Mouse (Mus musculus) neural tube, embryonic 10.5 days (tissue): ENCODE measurements around the gene Tha1.
A peak's percentile ranks its signal among the peaks of the same experiment; 100 is the strongest.

Source experiments
- DNase-seq: peaks from one replicate; pipeline ENCODE4 v3.0.0-alpha.2; 2017; ENCODE audit warnings: low spot score; ENCODE audit errors: extremely low spot score

Tha1 gene

DNA sequence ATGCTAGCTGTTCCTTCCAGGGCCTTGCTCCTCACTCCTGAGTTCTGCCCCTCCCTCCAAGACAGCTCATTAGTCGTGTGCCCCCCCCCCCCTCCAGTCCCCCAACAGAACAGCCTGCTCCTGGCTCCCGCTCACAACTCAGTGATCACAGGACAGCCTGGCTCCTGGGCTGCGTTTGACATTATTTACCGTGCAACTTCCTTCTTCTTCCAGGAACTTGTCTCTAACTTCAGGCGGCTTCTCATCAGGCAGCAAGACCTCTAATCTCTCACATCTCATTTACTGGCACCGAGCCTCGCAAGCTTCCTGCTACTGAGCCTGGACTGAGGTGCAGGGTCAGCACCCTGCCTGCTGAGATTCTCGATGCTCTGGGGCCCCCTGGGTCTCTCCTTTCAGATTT lies 8.5 kb upstream of the Tha1 start:
- DNase-seq: no peak

DNA sequence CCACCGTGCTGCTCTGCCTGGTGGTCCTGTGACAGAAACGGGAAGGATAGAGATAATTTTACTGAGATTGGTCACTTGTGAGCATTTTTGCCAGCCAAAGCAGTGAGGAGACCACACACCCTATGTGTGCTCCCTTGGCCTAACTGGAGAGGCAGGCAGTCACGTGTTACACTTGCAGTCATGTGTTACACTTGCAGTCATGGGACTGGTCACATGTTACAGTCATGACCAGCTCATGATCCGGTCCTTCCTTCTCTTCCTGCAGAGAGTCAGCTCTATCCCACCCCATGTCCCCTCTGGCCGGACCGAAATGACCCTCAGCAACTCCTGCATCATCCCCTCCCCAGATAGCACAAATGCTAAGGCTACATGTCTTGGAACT lies 7.7 kb upstream of the Tha1 start:
- DNase-seq: no peak

DNA sequence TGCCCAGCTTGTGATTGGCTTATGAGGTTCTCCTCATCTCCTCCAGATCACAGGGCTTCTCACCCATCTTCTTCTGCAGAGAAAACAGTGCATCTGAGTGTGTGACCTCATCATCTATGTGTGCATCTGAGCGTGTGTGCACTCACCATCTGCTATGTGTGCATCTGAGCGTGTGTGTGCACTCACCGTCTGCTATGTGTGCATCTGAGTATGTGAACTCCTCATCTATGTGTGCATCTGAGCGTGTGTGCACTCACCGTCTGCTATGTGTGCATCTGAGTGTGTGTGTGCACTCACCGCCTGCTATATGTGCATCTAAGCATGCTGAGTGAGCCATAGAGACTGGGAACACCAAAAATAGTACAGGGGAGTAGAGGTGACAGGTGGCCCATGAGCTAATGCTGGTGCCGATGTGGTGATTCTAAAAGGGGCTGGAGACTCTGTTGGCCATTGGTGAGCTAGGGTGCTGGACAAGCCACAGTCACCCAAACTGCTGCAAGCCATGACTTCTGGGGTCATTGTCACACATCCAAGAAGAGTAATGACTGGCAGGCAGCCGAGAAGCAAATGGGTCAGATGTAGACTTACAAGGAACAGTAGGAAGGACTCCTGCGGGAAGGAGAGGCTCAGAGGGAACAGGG lies 7.2 kb upstream of the Tha1 start:
- DNase-seq: no peak

DNA sequence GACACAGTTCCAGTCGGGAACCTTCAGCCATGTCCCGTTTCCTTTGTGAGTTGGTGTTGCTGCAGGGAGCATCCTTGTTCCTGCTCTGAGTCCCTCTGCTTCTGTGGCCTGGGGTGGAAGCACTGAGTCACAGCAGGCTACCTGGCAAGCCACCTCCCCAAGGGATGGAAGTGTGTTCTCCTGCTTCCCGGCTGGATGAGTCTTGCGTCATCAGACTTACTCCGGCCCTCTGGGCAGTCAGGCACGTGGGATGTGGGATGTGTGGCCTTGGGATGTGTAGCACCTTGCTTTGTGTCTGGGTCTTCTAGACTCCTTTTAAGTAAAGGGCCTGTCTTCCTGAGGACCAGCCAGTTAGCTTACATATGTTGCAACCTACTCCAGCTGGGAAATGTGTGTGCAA lies 6.4 kb upstream of the Tha1 start:
- no peak for DNase-seq

DNA sequence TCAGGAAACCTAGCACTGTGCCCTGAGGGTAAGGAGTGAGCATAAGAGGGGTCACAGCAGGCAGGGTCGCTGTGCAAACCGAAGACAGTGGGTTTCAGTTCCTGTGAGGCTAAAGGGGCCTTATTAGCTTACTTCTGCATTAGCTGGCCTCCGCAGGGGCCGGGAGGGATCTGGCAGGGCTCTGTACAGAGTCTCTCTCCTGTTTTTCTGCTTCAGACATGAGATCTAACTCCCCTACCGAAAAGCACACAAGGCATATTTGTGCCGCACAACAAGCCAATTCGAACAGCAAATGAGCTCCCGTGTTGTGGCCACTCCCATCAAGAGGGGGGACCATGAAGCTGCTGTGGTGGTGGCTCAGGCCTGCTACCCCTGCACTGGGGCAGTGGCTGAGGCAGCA lies 5.6 kb upstream of the Tha1 start:
- DNase-seq: no peak

DNA sequence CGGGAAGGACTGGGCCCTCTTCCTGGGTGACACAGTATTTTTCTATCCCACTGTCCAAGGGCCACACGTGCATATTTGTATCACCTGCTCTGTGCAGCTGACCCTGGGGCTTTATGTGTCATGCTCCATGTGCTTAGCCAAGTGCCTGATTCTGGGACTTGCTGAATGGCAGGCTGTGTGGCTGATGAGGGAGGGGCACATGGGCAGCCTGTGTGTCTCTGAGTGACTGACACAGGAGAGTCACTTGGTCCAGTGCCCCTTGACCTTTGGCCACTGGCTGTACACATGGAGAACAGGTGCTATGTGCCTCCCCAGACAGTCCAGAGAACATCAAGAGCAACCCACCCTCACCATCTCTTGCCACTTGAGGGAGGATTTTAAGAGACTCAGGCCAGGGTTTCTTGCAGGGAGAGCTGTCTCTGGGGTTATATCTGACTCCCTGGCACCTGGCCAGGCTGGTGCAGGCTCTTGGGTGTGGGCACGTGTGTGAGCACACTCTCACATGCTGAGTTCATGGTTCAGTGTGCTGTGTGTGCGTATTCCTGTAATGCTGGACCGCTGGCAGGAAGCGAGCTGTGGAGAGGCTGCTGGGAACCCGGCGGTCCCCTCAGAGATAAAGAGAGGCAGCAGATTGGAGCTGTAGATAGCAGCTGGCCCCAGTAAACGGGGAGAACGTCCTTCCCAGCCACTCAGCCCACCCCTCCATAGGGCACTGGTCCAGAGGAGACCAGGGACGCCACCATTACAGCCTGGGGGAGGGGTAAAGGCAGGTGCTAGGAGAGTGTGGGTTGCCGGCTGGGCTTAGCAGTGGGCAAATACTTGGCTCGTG lies 4.8 kb upstream of the Tha1 start:
- DNase-seq: no peak

DNA sequence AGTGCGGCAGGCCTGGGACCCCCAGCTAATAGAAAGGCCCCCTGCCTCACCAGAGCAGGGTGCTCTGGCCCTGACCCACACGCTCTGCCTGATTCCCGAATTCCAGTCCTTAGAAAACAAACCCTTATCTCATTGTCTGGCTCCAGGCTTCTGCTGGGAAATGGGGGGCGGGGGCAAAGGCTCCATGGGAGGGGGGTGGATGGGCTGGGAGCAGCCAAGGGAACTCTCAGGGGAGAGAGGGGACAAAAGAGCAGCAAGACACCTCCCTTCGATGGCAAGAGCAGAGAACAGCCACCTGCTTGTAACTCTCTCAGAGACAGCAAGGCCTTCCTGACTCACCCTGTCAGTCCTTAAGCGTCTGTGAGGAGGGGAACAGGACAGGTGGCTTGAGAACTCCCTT lies 2.4 kb upstream of the Tha1 start:
- no peak for DNase-seq

DNA sequence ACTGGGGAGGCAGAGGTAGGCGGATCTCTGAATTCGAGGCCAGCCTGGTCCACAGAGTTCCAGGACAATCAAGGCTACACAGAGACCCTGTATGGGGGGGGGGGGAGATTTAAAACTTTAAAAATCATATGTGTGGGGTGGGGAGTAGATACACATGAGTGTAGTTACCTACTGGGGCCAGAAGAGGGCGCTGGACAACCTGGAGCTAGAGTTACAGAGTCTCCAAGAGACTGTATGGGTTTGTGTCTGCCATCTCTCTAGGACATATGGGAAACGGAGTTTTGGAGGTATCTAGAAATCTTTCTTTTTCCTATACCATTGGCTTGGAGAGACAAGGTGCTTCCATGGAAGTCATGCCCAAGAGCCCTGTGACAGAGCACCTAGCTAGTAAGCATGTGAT lies 1.1 kb upstream of the Tha1 start:
- DNase-seq: no peak

DNA sequence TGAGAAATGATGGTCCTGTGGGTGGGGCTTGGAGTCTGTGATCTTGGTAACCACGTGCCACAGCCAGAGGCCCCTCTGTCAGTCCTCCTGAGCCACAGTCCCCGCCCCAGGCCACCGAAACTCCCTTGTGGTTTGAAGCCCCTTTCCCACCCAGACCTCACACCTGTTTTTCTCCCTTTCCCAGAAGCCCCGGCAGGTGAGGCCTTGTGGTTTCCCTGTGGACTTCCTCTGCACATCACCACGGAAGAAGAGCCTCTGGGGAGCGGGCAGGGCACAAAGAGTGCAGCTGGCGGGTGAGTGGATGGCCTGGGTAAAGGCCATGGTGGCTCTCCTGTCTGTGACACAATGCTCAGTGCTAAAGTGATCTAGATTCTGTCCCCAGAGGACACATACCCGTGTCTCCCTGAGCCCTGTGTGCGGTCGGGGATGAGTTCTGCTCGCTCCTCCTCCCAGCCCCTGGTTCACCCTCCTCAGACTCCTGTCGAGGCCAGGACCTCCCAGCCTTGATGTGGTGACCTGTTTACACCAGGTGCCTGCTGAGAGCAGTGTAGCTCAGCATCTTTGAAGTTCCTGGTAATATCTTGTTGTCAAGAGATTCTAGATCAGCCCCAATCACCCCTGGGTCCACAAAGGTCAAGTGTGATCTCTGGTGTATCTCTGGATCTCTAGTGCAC lies 1.2 kb downstream of the Tha1 start:
- DNase-seq: no peak

DNA sequence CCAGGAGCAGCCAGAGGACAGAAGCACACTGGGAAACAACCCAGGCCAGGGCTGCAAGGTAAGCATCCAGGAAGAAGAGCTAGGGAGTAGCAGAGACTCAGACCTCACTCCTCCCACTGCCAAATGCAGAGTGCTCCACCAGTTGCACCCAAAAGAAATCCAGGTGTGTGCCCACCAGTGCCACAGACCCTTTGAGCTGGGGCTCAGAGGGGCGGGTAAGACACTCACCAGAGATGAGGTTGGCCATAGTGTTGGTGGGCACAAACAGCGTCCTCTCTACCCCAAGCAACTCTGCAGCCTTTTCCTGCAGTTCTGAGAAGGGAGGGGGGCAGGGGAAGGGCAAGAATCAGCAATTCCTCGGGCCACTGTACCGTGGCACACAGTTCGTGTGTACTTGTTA lies 1.9 kb downstream of the Tha1 start:
- no peak for DNase-seq

DNA sequence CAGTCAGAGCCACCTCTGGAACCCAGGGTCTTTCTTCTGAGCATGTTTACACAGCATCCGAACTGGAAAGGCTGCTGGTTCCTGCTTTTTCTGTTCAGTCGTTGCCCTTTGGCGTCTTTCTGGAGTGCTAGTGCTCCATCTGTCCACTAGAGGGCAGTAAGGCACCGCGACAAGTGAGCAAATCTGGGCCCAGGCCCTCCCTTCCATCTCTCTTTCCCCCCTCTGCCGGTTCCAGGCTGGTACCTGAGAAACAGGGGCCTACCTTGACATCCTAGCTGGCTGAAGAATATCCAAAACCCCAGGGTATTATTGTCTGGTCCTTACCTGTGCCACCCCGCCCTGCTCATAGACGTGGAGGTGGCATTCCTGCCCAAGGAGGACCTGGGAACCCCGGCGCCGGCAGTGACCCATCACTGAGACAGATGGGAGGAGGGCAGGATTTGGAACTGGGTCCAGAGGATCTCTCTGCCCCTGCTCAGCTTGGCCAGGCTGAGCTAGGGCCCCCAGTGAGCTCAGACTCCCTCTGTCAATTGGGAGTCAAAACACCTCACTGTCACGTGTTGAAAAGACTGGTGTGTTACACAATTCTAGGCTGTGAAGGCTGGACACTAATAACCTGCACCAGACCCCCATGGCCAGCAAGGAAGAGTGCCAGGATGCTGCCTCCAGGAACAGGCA lies 2.5 kb downstream of the Tha1 start:
- DNase-seq: peak; percentile 80

DNA sequence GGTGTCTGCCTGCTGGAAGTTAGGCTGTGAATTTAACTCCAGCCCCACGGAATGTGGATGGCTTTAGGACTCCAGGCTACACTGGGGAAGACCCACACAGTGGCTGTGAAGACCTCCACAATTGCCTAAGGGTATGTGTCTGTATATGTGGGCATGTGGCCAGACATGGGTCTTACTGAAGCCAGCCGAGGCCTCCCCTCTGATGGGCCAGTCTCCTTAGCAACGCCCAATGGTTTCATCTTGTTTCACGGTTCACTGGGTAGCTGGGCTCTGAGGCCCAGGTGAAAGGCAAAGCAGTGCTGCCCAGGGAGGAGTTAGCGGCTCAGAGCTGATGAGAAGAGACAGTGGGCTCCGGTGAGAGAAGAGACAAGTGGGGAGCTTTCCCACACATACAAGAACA lies 7.3 kb downstream of the Tha1 start:
- no peak for DNase-seq

DNA sequence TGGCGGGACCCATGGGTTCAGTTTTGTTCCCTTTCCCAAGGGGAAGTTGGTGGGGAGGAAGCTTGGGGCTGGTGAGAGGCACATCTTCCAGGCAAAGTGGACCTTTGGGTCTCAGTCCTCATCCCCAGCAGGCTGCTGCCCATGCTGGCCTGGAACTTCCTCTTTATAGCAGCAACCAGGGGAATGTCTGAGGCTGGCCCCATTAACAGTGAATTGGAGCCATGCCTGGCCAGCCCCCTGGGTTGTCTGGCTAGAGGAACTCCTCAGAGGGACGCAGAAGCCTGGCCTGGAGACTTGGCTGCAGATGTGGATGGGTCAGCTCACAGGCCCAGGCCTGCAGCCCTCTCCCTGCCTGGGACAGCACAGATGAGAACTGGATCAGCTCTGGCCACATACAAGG lies 8.5 kb downstream of the Tha1 start:
- no peak for DNase-seq

DNA sequence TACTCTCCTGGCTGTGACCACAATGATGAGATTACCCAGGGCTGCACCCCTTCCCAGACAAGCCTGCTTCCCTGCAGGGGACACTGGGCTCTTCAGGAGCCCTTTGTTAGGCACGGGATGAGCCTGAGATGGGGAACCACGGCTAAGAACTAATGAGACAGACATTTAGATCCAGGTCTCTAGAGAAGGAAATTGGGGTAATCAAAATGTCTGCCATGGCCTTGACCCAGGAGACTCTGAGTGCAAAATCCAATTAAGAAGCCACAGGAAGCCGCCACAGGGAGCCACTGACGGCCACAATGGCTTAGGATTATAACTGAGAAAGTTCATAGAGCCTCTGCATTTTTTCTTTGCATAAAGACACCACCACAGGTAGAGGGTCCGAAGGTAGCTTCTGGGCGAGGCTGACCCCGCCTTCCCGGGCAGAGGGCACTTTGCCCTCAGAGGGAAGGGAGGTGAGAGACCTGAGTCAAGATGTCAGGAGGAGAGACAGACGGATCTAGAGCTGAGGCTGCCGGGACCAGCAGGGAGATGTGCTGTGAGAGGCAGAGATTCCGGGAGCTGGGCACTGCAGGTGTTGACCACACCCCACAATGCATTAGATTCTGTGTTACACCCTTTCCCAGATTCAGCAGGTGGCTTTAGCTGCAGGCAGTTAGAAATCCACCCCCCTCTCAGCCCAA lies 10.0 kb downstream of the Tha1 start:
- DNase-seq: no peak

DNA sequence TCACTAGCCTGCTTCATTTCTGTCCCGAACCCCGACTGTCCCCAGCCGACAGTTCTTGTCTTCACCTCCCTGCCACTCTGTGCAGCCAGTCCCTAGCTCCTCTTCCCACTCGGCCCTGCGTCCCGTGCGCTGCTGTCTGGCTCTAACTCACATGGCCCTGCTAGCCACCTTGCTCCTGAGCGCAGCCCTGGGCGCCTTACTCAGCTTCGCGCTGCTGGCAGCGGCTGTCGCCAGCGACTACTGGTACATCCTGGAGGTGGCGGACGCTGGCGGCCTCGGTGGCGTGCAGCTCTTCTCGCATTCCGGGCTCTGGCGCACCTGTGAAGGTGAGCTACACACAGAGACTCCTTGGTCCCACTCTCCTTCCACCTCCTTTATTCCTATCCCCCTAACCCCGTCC lies 12.7 kb downstream of the Tha1 start, which contains the start of gene Tmem235:
Gene Tmem235 (plus strand): TSS at position 152 of the 400 bp plus-strand sequence.
- DNase-seq: no peak

DNA sequence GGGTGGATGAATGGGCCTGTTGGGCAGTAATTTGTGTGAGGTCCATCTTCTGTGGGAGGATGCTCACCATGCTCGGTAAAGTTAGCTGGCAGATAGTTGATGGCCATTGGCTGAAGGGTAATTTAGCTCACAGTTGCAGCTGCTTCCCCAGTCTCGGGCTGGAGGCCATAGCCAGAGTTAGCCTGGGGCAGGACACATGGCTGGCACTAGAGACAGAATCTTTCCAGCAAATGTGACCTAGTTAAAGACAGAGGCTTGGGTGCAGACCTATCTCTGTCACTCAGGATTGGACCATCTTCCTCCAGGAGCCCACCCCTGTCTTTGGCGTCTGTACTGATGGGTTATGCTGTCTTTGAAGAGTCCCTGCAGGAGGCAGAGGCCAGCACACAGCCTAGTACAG lies 14.9 kb downstream of the Tha1 start:
- no peak for DNase-seq

DNA sequence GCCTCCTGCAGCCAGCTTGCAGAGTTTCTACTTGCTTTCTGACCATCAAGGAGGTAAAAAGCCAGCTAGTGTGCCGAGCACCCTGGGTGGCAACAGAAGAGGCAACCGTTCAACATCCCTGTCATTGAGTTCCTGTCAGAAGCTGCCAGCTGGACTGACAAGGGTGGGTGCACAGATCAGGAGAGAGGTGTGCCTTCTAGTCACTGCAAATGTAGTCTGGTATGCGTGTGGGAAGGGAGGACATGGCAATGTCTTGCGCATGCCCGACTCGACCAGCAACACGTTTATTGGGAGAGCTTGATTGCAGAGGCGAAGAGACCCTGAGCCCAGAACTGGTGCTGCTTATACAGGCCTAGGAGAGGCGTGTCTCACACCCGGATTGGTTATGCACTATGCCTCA lies 15.8 kb downstream of the Tha1 start:
- no peak for DNase-seq

DNA sequence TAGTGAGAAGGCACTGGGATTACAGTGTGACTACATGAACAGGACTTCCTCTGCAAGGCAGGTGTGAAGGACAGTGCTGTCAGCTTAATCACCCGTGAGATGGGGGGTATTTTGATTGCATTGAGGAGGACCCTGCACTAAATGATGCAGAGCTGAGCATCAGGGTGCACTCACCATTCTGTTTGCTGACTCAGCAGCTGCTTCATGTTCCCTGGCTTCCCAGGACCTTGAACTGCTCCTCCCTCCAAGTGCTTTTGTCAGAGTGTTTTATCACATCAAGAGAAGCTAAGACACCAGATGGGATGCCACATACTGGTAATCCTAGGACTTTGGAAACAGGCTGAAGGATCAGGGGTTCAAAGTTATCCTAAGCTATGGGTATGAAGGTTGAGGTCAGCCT lies 17.3 kb downstream of the Tha1 start:
- DNase-seq: no peak

DNA sequence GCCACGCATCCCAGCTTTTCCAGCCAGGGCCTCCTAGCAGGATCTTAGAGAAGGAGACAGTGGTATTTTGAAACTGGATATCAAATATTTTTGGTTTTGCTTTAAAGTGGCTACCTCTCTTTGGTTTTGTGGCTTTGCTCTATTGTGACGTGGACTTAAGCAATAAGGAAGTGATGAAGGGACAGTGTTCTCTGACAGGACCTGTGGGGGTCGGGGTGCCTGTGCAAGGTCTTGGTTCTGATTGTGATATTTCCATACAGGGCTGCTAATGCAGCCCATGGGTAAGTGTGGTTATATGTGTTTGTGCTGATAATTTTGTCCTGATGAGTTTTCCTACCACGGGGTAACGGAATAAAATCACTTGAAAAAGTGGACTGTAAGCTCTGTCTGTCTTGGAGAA lies 17.9 kb downstream of the Tha1 start:
- DNase-seq: no peak

DNA sequence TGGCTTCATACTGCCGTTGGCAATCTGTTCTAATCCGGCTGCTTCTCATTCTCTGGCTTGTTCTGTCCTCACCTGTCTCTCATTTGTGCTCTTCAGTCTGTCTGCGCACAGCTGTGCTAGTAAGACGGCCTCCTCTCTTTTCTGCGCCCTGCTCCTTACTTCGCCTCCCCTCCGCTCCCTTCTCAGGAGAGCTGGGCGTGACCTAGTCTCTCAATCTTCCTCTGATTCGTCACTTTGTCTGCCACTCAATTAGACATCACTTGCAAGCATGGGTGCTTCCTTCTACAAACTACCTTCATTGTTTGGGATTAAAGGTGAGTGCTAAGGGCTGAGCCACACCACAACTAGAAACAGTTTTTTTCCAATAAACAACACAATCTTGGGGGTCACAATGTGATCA lies 19.0 kb downstream of the Tha1 start:
- DNase-seq: no peak

DNA sequence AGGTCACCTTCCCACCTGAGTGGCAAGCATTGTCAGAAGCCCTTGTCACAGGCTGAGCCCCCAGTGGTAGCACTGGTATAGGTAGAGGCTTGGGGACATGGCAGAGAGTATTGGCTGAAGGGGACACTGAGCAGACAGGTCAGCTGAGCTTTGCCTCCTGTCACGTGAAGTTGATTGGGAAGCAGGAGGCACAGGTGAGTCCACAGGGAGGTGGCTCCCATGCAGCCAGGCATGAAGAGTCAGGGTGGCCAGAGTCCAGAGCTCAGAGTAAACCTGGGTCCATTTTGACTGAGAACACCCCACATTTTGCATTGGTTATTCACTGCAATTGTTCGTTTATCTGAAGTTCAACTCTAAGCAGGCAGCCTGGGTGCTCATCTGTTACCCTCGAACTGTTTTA lies 20.4 kb downstream of the Tha1 start:
- DNase-seq: no peak
